Mouse (Mus musculus): ENCODE measurements at regions not wholly inside any gene's neighbourhood (a gene's known extent, or its start where the extent isn't known, plus 50 kb on each side); places are given as distances from the start of the nearest gene placed in this dataset.

GRCm38 (mm10) chr7:113069336-113069924, 115.7 kb downstream of the Rassf10 start:
- TF ChIP-seq CTCF (IDR thresholded peaks at IDR 0.05; ENCODE audit: low read depth) (no peak), EP300 (IDR thresholded peaks at IDR 0.05; ENCODE audit: low read depth) (no peak)

Data from liver, postnatal 0 days (tissue).